21 mouse cellular contexts compared by ENCODE assay signal in genomic region chr19:42209976-42210375, GRCm38 (mm10). TPM values are rescaled to one million over a fixed set of nuclear protein-coding genes. Genes with fewer than 3 reads are reported as not detected.
"Had no signal": no experiment of that assay in that cellular context is flagged by ENCODE, and none has a peak within 500 bp of the region (broad histone marks: within the 10 kb centered on the region; RNA-seq: fewer than 3 reads in every experiment).

No protein-coding gene starts in this region.

- H3K9ac ChIP-seq: lung, embryonic 14.5 days; midbrain, embryonic 12.5 days; neural tube, embryonic 13.5 days; neural tube, embryonic 15.5 days had no signal

- H3K27me3 ChIP-seq: neural tube, embryonic 13.5 days had no signal

- DNase-seq: lung, adult 18-20 months; lung, embryonic 14.5 days; lung, postnatal 10 days; lung, postnatal 4 days; midbrain, embryonic 14.5 days; retina, postnatal 1 day; right cerebral cortex, adult 18-20 months; right cerebral cortex, postnatal 25 days; right cerebral cortex, postnatal 4 days; spleen, adult 18-20 months; thymus, adult 18-20 months; thymus, postnatal 14 days; thymus, postnatal 36 days had no signal

- H3K4me2 ChIP-seq: lung, embryonic 14.5 days; midbrain, embryonic 12.5 days; neural tube, embryonic 13.5 days; neural tube, embryonic 15.5 days had no signal

- H3K4me3 ChIP-seq: midbrain, embryonic 10.5 days; midbrain, embryonic 12.5 days; myocyte; neural tube, embryonic 13.5 days; neural tube, embryonic 15.5 days had no signal

- H3K27ac ChIP-seq: midbrain, embryonic 10.5 days; midbrain, embryonic 12.5 days; neural tube, embryonic 13.5 days; neural tube, embryonic 15.5 days had no signal

- H3K4me1 ChIP-seq: midbrain, embryonic 12.5 days had no signal

- ATAC-seq: midbrain, embryonic 16.5 days had no signal

- H3K36me3 ChIP-seq: midbrain, embryonic 10.5 days; midbrain, embryonic 12.5 days; neural tube, embryonic 13.5 days; neural tube, embryonic 15.5 days had no signal

- H3K9me3 ChIP-seq: midbrain, embryonic 10.5 days; midbrain, embryonic 12.5 days; neural tube, embryonic 13.5 days; neural tube, embryonic 15.5 days had no signal

RNA-seq across cellular contexts. Expression of gene Sfrp5, which starts 7.9 kb away (rescaled TPM):
- total RNA-seq: megakaryocyte, adult 5-6 weeks; megakaryocyte-erythroid progenitor cell, adult 5-6 weeks had no signal
- polyA plus RNA-seq: midbrain, embryonic 12.5 days had no signal

RNA-seq across cellular contexts. Expression of gene Golga7b, which starts 37.4 kb away (rescaled TPM):
- total RNA-seq: megakaryocyte, adult 5-6 weeks; megakaryocyte-erythroid progenitor cell, adult 5-6 weeks had no signal
- polyA plus RNA-seq: lung, embryonic 14.5 days had no signal
